Mouse (Mus musculus) E14TG2a.4 (cell line): ENCODE measurements at regions not wholly inside any gene's neighbourhood (a gene's known extent, or its start where the extent isn't known, plus 50 kb on each side); places are given as distances from the start of the nearest gene placed in this dataset.

ENCODE experiments used
- CTCF ChIP-seq: conservative IDR thresholded peaks from 2 replicates; pipeline ENCODE4 v1.5.1; 2014; ENCODE audit warnings: low read length
- POU5F1 ChIP-seq: IDR thresholded peaks from 2 replicates; pipeline ENCODE4 v1.6.1; 2014; ENCODE audit warnings: low read length, borderline replicate concordance

DNA sequence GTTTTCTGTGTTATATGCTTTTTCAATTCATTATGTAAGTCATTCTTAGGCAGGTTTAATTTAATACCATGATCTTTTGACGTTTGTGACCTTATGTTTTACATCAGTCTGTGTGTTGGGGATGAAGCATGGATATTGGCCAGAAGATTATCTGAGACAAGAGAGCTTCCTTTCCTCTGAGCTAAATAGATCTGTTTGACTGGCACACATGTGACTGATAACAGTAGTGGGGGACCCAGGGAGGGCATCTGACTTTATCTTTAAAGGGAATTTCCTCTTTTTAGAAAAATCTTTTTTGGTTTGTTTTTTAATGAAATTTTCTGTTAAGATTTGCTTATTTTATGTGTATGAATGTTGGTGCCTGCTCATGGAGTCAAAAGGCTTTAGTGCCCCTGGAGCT, 107.7 kb downstream of the Gm9733 start:
- TF ChIP-seq CTCF, result no peak
- TF ChIP-seq POU5F1, result no peak
